Mouse (Mus musculus) limb, embryonic 11.5 days (tissue): ENCODE measurements around the gene Tmem236. TPM values are rescaled to one million over a fixed set of nuclear protein-coding genes. Genes with fewer than 3 reads are reported as not detected.

ENCODE experiments used
- ATAC-seq: fragments of 200-750 bp; cut with Nextera tagmentation; 2 replicates; pipeline ENCODE4 v1.8.0; 2017; ENCODE audit warnings: low read depth; ENCODE audit not compliant: insufficient number of reproducible peaks, low FRiP score, low TSS enrichment
- DNase-seq: peaks from one replicate; pipeline ENCODE4 v3.0.0-alpha.2; 2015; ENCODE audit warnings: low spot score
- H3K27ac ChIP-seq: fragments of 300-500 bp; sonication (generic); replicated peaks from 2 replicates; pipeline ENCODE4 v1.5.1; 2014; ENCODE audit warnings: low read depth, mild to moderate bottlenecking, low read length
- H3K27me3 ChIP-seq: fragments of 300-500 bp; sonication (generic); 2 replicates; pipeline ENCODE4 v1.6.1; 2014; ENCODE audit warnings: mild to moderate bottlenecking, low read length, mixed read lengths; ENCODE audit not compliant: control insufficient read depth, insufficient read depth
- H3K36me3 ChIP-seq: fragments of 300-500 bp; sonication (generic); 2 replicates; pipeline ENCODE4 v1.6.1; 2014; ENCODE audit warnings: mild to moderate bottlenecking, low read length, moderate library complexity, mixed read lengths; ENCODE audit not compliant: control insufficient read depth, insufficient read depth
- H3K4me1 ChIP-seq: fragments of 300-500 bp; sonication (generic); 2 replicates; pipeline ENCODE4 v1.6.1; 2014; ENCODE audit warnings: low read length, mixed read lengths; ENCODE audit not compliant: control insufficient read depth, insufficient read depth
- H3K4me2 ChIP-seq: fragments of 300-500 bp; sonication (generic); 2 replicates; pipeline ENCODE4 v1.6.1; 2014; ENCODE audit warnings: low read depth, mild to moderate bottlenecking, moderate library complexity; ENCODE audit not compliant: severe bottlenecking
- H3K4me3 ChIP-seq: fragments of 300-500 bp; sonication (generic); 2 replicates; pipeline ENCODE4 v1.5.1; 2014; ENCODE audit warnings: low read depth, low read length
- H3K9ac ChIP-seq: fragments of 300-500 bp; sonication (generic); 2 replicates; pipeline ENCODE4 v1.6.1; 2014; ENCODE audit warnings: mild to moderate bottlenecking, low read length
- H3K9me3 ChIP-seq: fragments of 300-500 bp; sonication (generic); 2 replicates; pipeline ENCODE4 v1.6.1; 2016; ENCODE audit warnings: low read length; ENCODE audit not compliant: control insufficient read depth
- WGBS: fragments of 180-500 bp; shearing (Covaris S2); extraction: QIAGEN DNeasy Blood & Tissue Kit; methylation state at CpG from one replicate; pipeline ENCODE4 v1.1.7; 2014; 5-methylcytosine and 5-hydroxymethylcytosine counted together
- polyA plus RNA-seq: library from polyadenylated mRNA; unstranded; fragments of >200 nt; fragmentation: Nextera tagmentation; extraction: Ambion mirVana; gene quantifications from 2 replicates; pipeline ENCODE4 v1.2.1, GENCODE M21; 2014

The Tmem236 gene
- polyA plus RNA-seq, 1 experiment from 2014 or later, result not detected

- H3K36me3 ChIP-seq, result no peaks in the 10 kb centered on the region
- no peaks in the 10 kb centered on the region for H3K27me3 ChIP-seq
- no peak for DNase-seq
- H3K9ac ChIP-seq, result no peak overlapping the region
- 86% methylated on average over 5 of the region's 5 CpGs for WGBS
- ATAC-seq, result no peak
- H3K9me3 ChIP-seq, result no peaks in the 10 kb centered on the region
- H3K4me1 ChIP-seq, result no peaks in the 10 kb centered on the region
- no peak overlapping the region for H3K4me3 ChIP-seq
- no peak overlapping the region for H3K4me2 ChIP-seq
- H3K27ac ChIP-seq, result no peak overlapping the region
Observed at GRCm38 (mm10) chr2:14244157-14244556, 69.8 kb downstream of the Tmem236 start.

DNA sequence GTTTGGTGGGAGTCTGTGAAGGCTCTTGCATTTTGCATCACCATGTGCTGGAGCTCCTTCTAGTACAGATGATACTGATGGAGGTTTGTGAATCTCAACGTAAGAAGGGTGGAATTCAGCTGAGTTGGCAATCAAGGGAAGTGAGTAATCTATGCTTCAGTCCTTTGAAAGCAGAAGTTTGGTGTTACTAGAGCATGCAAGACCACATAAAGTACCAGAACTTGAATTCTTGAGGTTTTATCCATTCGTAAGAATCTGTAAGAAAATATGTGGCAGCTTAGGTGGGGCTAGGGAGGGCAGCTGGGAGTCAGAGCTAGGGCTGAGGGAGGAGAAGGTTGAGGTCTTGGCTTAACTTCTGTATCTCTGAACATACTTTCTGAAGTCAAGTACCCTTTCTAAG is 70.3 kb downstream of the Tmem236 start:
- WGBS, result 83% methylated on average over 2 of the region's 2 CpGs

DNA sequence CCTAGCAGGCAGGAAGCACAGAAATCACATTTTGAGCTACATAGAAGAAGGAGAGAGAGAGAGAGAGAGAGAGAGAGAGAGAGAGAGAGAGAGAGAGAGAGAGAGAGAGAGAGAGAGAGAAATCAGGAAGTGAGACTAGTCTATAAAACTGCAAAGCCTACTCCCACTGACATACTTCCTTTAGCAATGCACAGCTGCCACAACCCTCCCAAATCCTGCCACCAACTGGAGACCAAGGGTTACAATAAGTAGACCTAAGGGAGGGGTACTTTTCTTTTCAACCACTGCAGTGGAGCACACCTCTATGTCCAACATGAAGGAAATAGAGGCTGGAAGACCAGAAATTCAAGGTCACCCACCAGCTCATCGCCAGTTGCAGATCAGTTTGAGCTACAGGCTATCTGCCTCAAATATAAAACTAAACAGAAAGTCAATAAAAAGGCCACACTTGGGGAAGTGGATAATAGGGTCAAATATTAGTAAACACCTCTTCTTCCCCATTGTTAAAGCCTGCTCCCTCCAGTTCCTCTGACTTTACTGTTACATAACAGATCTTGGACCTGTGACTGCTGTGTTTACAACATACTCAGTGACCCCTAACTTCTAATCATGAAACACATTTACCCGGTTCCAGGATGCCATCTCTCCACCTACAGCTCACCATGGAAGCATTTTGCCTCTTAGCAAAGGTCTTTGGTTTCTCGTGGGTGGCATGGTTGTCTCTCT is 75.7 kb downstream of the Tmem236 start:
- no peak overlapping the region for H3K4me2 ChIP-seq
- H3K9ac ChIP-seq, result no peak overlapping the region
- no peaks in the 10 kb centered on the region for H3K27me3 ChIP-seq
- H3K36me3 ChIP-seq, result no peaks in the 10 kb centered on the region
- ATAC-seq (no peak), DNase-seq (no peak)
- H3K4me3 ChIP-seq, result no peak overlapping the region
- whole genome bisulfite sequencing, result 75% methylated on average over 3 of the region's 3 CpGs
- no peaks in the 10 kb centered on the region for H3K9me3 ChIP-seq
- H3K4me1 ChIP-seq, result no peaks in the 10 kb centered on the region
- no peak overlapping the region for H3K27ac ChIP-seq

More for the DNA sequence above, 70.3 kb downstream of the Tmem236 start:
- DNase-seq (no peak), ATAC-seq (no peak)
- Histone ChIP-seq H3K27me3 (no peaks in the 10 kb centered on the region), H3K4me2 (no peak overlapping the region), H3K4me1 (no peaks in the 10 kb centered on the region), H3K9ac (no peak overlapping the region), H3K27ac (no peak overlapping the region), H3K36me3 (no peaks in the 10 kb centered on the region), H3K9me3 (no peaks in the 10 kb centered on the region), H3K4me3 (no peak overlapping the region)

GRCm38 (mm10) chr2:14251938-14252337 is 77.6 kb downstream of the Tmem236 start:
- no peaks in the 10 kb centered on the region for H3K9me3 ChIP-seq
- no peak overlapping the region for H3K4me3 ChIP-seq
- no peaks in the 10 kb centered on the region for H3K27me3 ChIP-seq
- H3K9ac ChIP-seq, result no peak overlapping the region
- no peak overlapping the region for H3K27ac ChIP-seq
- DNase-seq (no peak), ATAC-seq (no peak)
- no peaks in the 10 kb centered on the region for H3K36me3 ChIP-seq
- no peak overlapping the region for H3K4me2 ChIP-seq
- WGBS, result 85% methylated on average over 3 of the region's 3 CpGs
- no peaks in the 10 kb centered on the region for H3K4me1 ChIP-seq

- Histone ChIP-seq H3K36me3 (no peaks in the 10 kb centered on the region), H3K4me2 (no peak overlapping the region), H3K4me1 (no peaks in the 10 kb centered on the region), H3K4me3 (no peak overlapping the region), H3K9ac (no peak overlapping the region), H3K27ac (no peak overlapping the region), H3K9me3 (no peaks in the 10 kb centered on the region), H3K27me3 (no peaks in the 10 kb centered on the region)
- no peak for ATAC-seq
- no peak for DNase-seq
Observed at GRCm38 (mm10) chr2:14258345-14258850, 84.1 kb downstream of the Tmem236 start.

GRCm38 (mm10) chr2:14262090-14262489 is 87.8 kb downstream of the Tmem236 start:
- no peak overlapping the region for H3K9ac ChIP-seq
- no peak overlapping the region for H3K4me2 ChIP-seq
- DNase-seq (no peak), ATAC-seq (no peak)
- 91% methylated on average over 1 of the region's 1 CpGs for WGBS
- no peaks in the 10 kb centered on the region for H3K27me3 ChIP-seq
- H3K4me1 ChIP-seq, result no peaks in the 10 kb centered on the region
- no peaks in the 10 kb centered on the region for H3K36me3 ChIP-seq
- H3K4me3 ChIP-seq, result no peak overlapping the region
- H3K27ac ChIP-seq, result no peak overlapping the region
- H3K9me3 ChIP-seq, result no peaks in the 10 kb centered on the region

DNA sequence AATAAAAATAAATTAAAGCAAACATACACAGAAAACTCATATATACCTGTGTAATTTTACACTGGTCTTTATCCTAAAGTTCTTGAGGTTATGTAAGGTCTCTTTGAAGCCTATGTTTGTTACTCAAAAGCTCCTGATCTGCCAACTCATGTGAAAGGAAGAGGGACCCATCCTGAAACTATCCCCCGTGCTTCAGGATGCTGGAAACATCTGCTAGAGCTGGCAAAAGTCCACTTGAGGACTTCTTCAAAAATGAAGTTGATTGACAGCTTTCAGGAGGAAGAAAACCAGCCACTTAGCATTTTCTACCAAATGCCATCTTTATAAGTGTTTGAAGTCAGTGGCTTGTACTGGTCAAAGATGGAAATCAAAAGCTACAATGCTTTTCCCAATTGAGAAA is 94.8 kb downstream of the Tmem236 start:
- WGBS, result 76% methylated on average over 1 of the region's 1 CpGs
- Histone ChIP-seq H3K4me3 (no peak overlapping the region), H3K9me3 (no peaks in the 10 kb centered on the region), H3K4me2 (no peak overlapping the region), H3K4me1 (no peaks in the 10 kb centered on the region), H3K27me3 (no peaks in the 10 kb centered on the region), H3K36me3 (no peaks in the 10 kb centered on the region), H3K27ac (no peak overlapping the region), H3K9ac (no peak overlapping the region)
- no peak for DNase-seq
- no peak for ATAC-seq
